Mouse (Mus musculus): Measurements from ENCODE around the gene Wnt16. TPM values are rescaled to one million over a fixed set of nuclear protein-coding genes. Genes with fewer than 3 reads are reported as not detected.

Gene Wnt16
- polyA plus RNA-seq, 1 experiment from 2014 or later = 0.37 TPM

- no peaks in the 10 kb centered on the region for H3K4me1 ChIP-seq (replicated peaks; ENCODE audit: control insufficient read depth, insufficient read depth, low read length)
- no peak for ATAC-seq (ENCODE audit: low FRiP score)
- H3K27me3 ChIP-seq (ENCODE audit: control insufficient read depth, insufficient read depth, low read length) = no peaks in the 10 kb centered on the region
- no peak overlapping the region for H3K4me2 ChIP-seq (replicated peaks; ENCODE audit: low read depth, low read length)
- H3K27ac ChIP-seq (ENCODE audit: low read depth, low read length) = no peak overlapping the region
- no peak for DNase-seq (ENCODE audit: low spot score)
- 90% methylated on average over 13 of the region's 13 CpGs for WGBS
- H3K9ac ChIP-seq (ENCODE audit: low read depth, low read length) = no peak overlapping the region
- H3K4me3 ChIP-seq (ENCODE audit: low read depth, low read length) = no peak overlapping the region
- no peaks in the 10 kb centered on the region for H3K36me3 ChIP-seq (ENCODE audit: control insufficient read depth, insufficient read depth, low read length)
- H3K9me3 ChIP-seq (ENCODE audit: control insufficient read depth, low read length) = no peaks in the 10 kb centered on the region
These were observed 42.3 kb downstream of the Wnt16 start for GRCm38 (mm10) chr6:22330169-22330960.

- DNase-seq (ENCODE audit: low spot score) (no peak), ATAC-seq (ENCODE audit: low FRiP score) (no peak)
- no peak overlapping the region for H3K27ac ChIP-seq (ENCODE audit: low read depth, low read length)
- no peak overlapping the region for H3K4me3 ChIP-seq (ENCODE audit: low read depth, low read length)
- H3K9ac ChIP-seq (ENCODE audit: low read depth, low read length) = no peak overlapping the region
- no peaks in the 10 kb centered on the region for H3K9me3 ChIP-seq (ENCODE audit: control insufficient read depth, low read length)
- H3K36me3 ChIP-seq (ENCODE audit: control insufficient read depth, insufficient read depth, low read length) = no peaks in the 10 kb centered on the region
- no peaks in the 10 kb centered on the region for H3K27me3 ChIP-seq (ENCODE audit: control insufficient read depth, insufficient read depth, low read length)
- H3K4me1 ChIP-seq (replicated peaks; ENCODE audit: control insufficient read depth, insufficient read depth, low read length) = no peaks in the 10 kb centered on the region
- WGBS = 96% methylated on average over 2 of the region's 2 CpGs
- no peak overlapping the region for H3K4me2 ChIP-seq (replicated peaks; ENCODE audit: low read depth, low read length)
These were observed 44.5 kb downstream of the Wnt16 start for GRCm38 (mm10) chr6:22332548-22332947.

- H3K4me3 ChIP-seq (ENCODE audit: low read depth, low read length) = no peak overlapping the region
- no peaks in the 10 kb centered on the region for H3K4me1 ChIP-seq (replicated peaks; ENCODE audit: control insufficient read depth, insufficient read depth, low read length)
- no peak overlapping the region for H3K4me2 ChIP-seq (replicated peaks; ENCODE audit: low read depth, low read length)
- 93% methylated on average over 15 of the region's 15 CpGs for WGBS
- DNase-seq (ENCODE audit: low spot score) = no peak
- no peaks in the 10 kb centered on the region for H3K9me3 ChIP-seq (ENCODE audit: control insufficient read depth, low read length)
- ATAC-seq (ENCODE audit: low FRiP score) = no peak
- no peaks in the 10 kb centered on the region for H3K36me3 ChIP-seq (ENCODE audit: control insufficient read depth, insufficient read depth, low read length)
- H3K9ac ChIP-seq (ENCODE audit: low read depth, low read length) = no peak overlapping the region
- no peak overlapping the region for H3K27ac ChIP-seq (ENCODE audit: low read depth, low read length)
- H3K27me3 ChIP-seq (ENCODE audit: control insufficient read depth, insufficient read depth, low read length) = no peaks in the 10 kb centered on the region
These were observed 51.9 kb downstream of the Wnt16 start for GRCm38 (mm10) chr6:22339763-22340542.

GRCm38 (mm10) chr6:22340779-22341178, 52.8 kb downstream of the Wnt16 start:
- WGBS = 95% methylated on average over 14 of the region's 14 CpGs
- Histone ChIP-seq H3K9me3 (ENCODE audit: control insufficient read depth, low read length) (no peaks in the 10 kb centered on the region), H3K4me3 (ENCODE audit: low read depth, low read length) (no peak overlapping the region), H3K27ac (ENCODE audit: low read depth, low read length) (no peak overlapping the region), H3K9ac (ENCODE audit: low read depth, low read length) (no peak overlapping the region), H3K27me3 (ENCODE audit: control insufficient read depth, insufficient read depth, low read length) (no peaks in the 10 kb centered on the region), H3K4me2 (replicated peaks; ENCODE audit: low read depth, low read length) (no peak overlapping the region), H3K36me3 (ENCODE audit: control insufficient read depth, insufficient read depth, low read length) (no peaks in the 10 kb centered on the region), H3K4me1 (replicated peaks; ENCODE audit: control insufficient read depth, insufficient read depth, low read length) (no peaks in the 10 kb centered on the region)
- DNase-seq (ENCODE audit: low spot score) (no peak), ATAC-seq (ENCODE audit: low FRiP score) (no peak)

GRCm38 (mm10) chr6:22343292-22343691, 55.3 kb downstream of the Wnt16 start:
- H3K27ac ChIP-seq (ENCODE audit: low read depth, low read length) = no peak overlapping the region
- H3K4me2 ChIP-seq (replicated peaks; ENCODE audit: low read depth, low read length) = no peak overlapping the region
- no peak overlapping the region for H3K4me3 ChIP-seq (ENCODE audit: low read depth, low read length)
- H3K9me3 ChIP-seq (ENCODE audit: control insufficient read depth, low read length) = no peaks in the 10 kb centered on the region
- no peak overlapping the region for H3K9ac ChIP-seq (ENCODE audit: low read depth, low read length)
- no peak for DNase-seq (ENCODE audit: low spot score)
- H3K4me1 ChIP-seq (replicated peaks; ENCODE audit: control insufficient read depth, insufficient read depth, low read length) = no peaks in the 10 kb centered on the region
- no peaks in the 10 kb centered on the region for H3K27me3 ChIP-seq (ENCODE audit: control insufficient read depth, insufficient read depth, low read length)
- no peaks in the 10 kb centered on the region for H3K36me3 ChIP-seq (ENCODE audit: control insufficient read depth, insufficient read depth, low read length)
- WGBS = 88% methylated on average over 3 of the region's 3 CpGs
- ATAC-seq (ENCODE audit: low FRiP score) = no peak

GRCm38 (mm10) chr6:22343706-22344105, 55.7 kb downstream of the Wnt16 start:
- ATAC-seq (ENCODE audit: low FRiP score) (no peak), DNase-seq (ENCODE audit: low spot score) (no peak)
- H3K4me3 ChIP-seq (ENCODE audit: low read depth, low read length) = no peak overlapping the region
- H3K4me1 ChIP-seq (replicated peaks; ENCODE audit: control insufficient read depth, insufficient read depth, low read length) = no peaks in the 10 kb centered on the region
- 93% methylated on average over 6 of the region's 6 CpGs for WGBS
- no peak overlapping the region for H3K9ac ChIP-seq (ENCODE audit: low read depth, low read length)
- H3K36me3 ChIP-seq (ENCODE audit: control insufficient read depth, insufficient read depth, low read length) = no peaks in the 10 kb centered on the region
- H3K4me2 ChIP-seq (replicated peaks; ENCODE audit: low read depth, low read length) = no peak overlapping the region
- no peaks in the 10 kb centered on the region for H3K9me3 ChIP-seq (ENCODE audit: control insufficient read depth, low read length)
- H3K27me3 ChIP-seq (ENCODE audit: control insufficient read depth, insufficient read depth, low read length) = no peaks in the 10 kb centered on the region
- H3K27ac ChIP-seq (ENCODE audit: low read depth, low read length) = no peak overlapping the region

GRCm38 (mm10) chr6:22344443-22344842, 56.4 kb downstream of the Wnt16 start:
- no peaks in the 10 kb centered on the region for H3K36me3 ChIP-seq (ENCODE audit: control insufficient read depth, insufficient read depth, low read length)
- H3K9me3 ChIP-seq (ENCODE audit: control insufficient read depth, low read length) = no peaks in the 10 kb centered on the region
- no peak overlapping the region for H3K4me2 ChIP-seq (replicated peaks; ENCODE audit: low read depth, low read length)
- no peak overlapping the region for H3K4me3 ChIP-seq (ENCODE audit: low read depth, low read length)
- no peak overlapping the region for H3K27ac ChIP-seq (ENCODE audit: low read depth, low read length)
- no peak overlapping the region for H3K9ac ChIP-seq (ENCODE audit: low read depth, low read length)
- H3K27me3 ChIP-seq (ENCODE audit: control insufficient read depth, insufficient read depth, low read length) = no peaks in the 10 kb centered on the region
- H3K4me1 ChIP-seq (replicated peaks; ENCODE audit: control insufficient read depth, insufficient read depth, low read length) = no peaks in the 10 kb centered on the region
- ATAC-seq (ENCODE audit: low FRiP score) (no peak), DNase-seq (ENCODE audit: low spot score) (no peak)
- 54% methylated on average over 6 of the region's 6 CpGs for WGBS

GRCm38 (mm10) chr6:22347132-22347902, 59.3 kb downstream of the Wnt16 start:
- 77% methylated on average over 8 of the region's 8 CpGs for whole genome bisulfite sequencing
- H3K4me1 ChIP-seq (replicated peaks; ENCODE audit: control insufficient read depth, insufficient read depth, low read length) = no peaks in the 10 kb centered on the region
- no peak overlapping the region for H3K4me2 ChIP-seq (replicated peaks; ENCODE audit: low read depth, low read length)
- ATAC-seq (ENCODE audit: low FRiP score) (no peak), DNase-seq (ENCODE audit: low spot score) (no peak)
- no peaks in the 10 kb centered on the region for H3K36me3 ChIP-seq (ENCODE audit: control insufficient read depth, insufficient read depth, low read length)
- H3K9ac ChIP-seq (ENCODE audit: low read depth, low read length) = no peak overlapping the region
- no peak overlapping the region for H3K27ac ChIP-seq (ENCODE audit: low read depth, low read length)
- no peaks in the 10 kb centered on the region for H3K9me3 ChIP-seq (ENCODE audit: control insufficient read depth, low read length)
- H3K4me3 ChIP-seq (ENCODE audit: low read depth, low read length) = no peak overlapping the region
- no peaks in the 10 kb centered on the region for H3K27me3 ChIP-seq (ENCODE audit: control insufficient read depth, insufficient read depth, low read length)

Data from hindbrain, embryonic 11.5 days (tissue).